Mouse (Mus musculus): ENCODE measurements at regions not wholly inside any gene's neighbourhood (a gene's known extent, or its start where the extent isn't known, plus 50 kb on each side); places are given as distances from the start of the nearest gene placed in this dataset.

GRCm38 (mm10) chr13:64594376-64594775 is 96.8 kb upstream of the Fam240b start:
- Histone ChIP-seq H3K4me1 (replicated peaks; ENCODE audit: low read depth, low read length) (no peaks in the 10 kb centered on the region), H3K27me3 (ENCODE audit: insufficient read depth, low read length) (no peaks in the 10 kb centered on the region), H3K4me3 (replicated peaks; ENCODE audit: low read length) (no peak overlapping the region), H3K36me3 (ENCODE audit: insufficient read depth, low read length) (no peaks in the 10 kb centered on the region), H3K9me3 (ENCODE audit: low read length) (no peaks in the 10 kb centered on the region)
- no peak for TF ChIP-seq CTCF (conservative IDR thresholded peaks at IDR 0.05; ENCODE audit: low read length)
- no peak for TF ChIP-seq POU5F1 (IDR thresholded peaks at IDR 0.05; ENCODE audit: borderline replicate concordance, low read length)
- TF ChIP-seq NANOG (IDR thresholded peaks at IDR 0.05; ENCODE audit: borderline replicate concordance, low read length) = no peak

GRCm38 (mm10) chr13:64573711-64574110 is 76.1 kb upstream of the Fam240b start:
- H3K4me1 ChIP-seq (replicated peaks; ENCODE audit: low read depth, low read length) = peaks cover 5% of the 10 kb centered on the region
- no peaks in the 10 kb centered on the region for H3K36me3 ChIP-seq (ENCODE audit: insufficient read depth, low read length)
- H3K4me3 ChIP-seq (replicated peaks; ENCODE audit: low read length) = no peak overlapping the region
- no peaks in the 10 kb centered on the region for H3K9me3 ChIP-seq (ENCODE audit: low read length)
- TF ChIP-seq POU5F1 (IDR thresholded peaks at IDR 0.05; ENCODE audit: borderline replicate concordance, low read length) = no peak
- TF ChIP-seq CTCF (conservative IDR thresholded peaks at IDR 0.05; ENCODE audit: low read length) = peak; percentile 23
- H3K27me3 ChIP-seq (ENCODE audit: insufficient read depth, low read length) = no peaks in the 10 kb centered on the region

GRCm38 (mm10) chr13:64568876-64569275 is 71.3 kb upstream of the Fam240b start:
- no peak overlapping the region for H3K4me3 ChIP-seq (replicated peaks; ENCODE audit: low read length)
- no peaks in the 10 kb centered on the region for H3K36me3 ChIP-seq (ENCODE audit: insufficient read depth, low read length)
- peaks cover 29% of the 10 kb centered on the region for H3K4me1 ChIP-seq (replicated peaks; ENCODE audit: low read depth, low read length)
- H3K9me3 ChIP-seq (ENCODE audit: low read length) = peaks cover 13% of the 10 kb centered on the region
- no peak for TF ChIP-seq CTCF (conservative IDR thresholded peaks at IDR 0.05; ENCODE audit: low read length)
- no peak; the same call in 1 of the 2 replicates for TF ChIP-seq NANOG (IDR thresholded peaks at IDR 0.05; ENCODE audit: borderline replicate concordance, low read length)
- no peak for TF ChIP-seq POU5F1 (IDR thresholded peaks at IDR 0.05; ENCODE audit: borderline replicate concordance, low read length)
- H3K27me3 ChIP-seq (ENCODE audit: insufficient read depth, low read length) = no peaks in the 10 kb centered on the region

- H3K4me1 ChIP-seq (replicated peaks; ENCODE audit: low read depth, low read length) = peaks cover 29% of the 10 kb centered on the region
- H3K4me3 ChIP-seq (replicated peaks; ENCODE audit: low read length) = no peak overlapping the region
- no peak for TF ChIP-seq POU5F1 (IDR thresholded peaks at IDR 0.05; ENCODE audit: borderline replicate concordance, low read length)
- no peak for TF ChIP-seq CTCF (conservative IDR thresholded peaks at IDR 0.05; ENCODE audit: low read length)
- no peak for TF ChIP-seq NANOG (IDR thresholded peaks at IDR 0.05; ENCODE audit: borderline replicate concordance, low read length)
- no peaks in the 10 kb centered on the region for H3K27me3 ChIP-seq (ENCODE audit: insufficient read depth, low read length)
- H3K9me3 ChIP-seq (ENCODE audit: low read length) = peaks cover 25% of the 10 kb centered on the region
- no peaks in the 10 kb centered on the region for H3K36me3 ChIP-seq (ENCODE audit: insufficient read depth, low read length)
Measured at GRCm38 (mm10) chr13:64566966-64567708, 69.5 kb upstream of the Fam240b start.

- TF ChIP-seq CTCF (conservative IDR thresholded peaks at IDR 0.05; ENCODE audit: low read length) (no peak), POU5F1 (IDR thresholded peaks at IDR 0.05; ENCODE audit: borderline replicate concordance, low read length) (peak; percentile 85; the same call in 1 of the 2 replicates), NANOG (IDR thresholded peaks at IDR 0.05; ENCODE audit: borderline replicate concordance, low read length) (peak; percentile 76)
- peaks cover 29% of the 10 kb centered on the region for H3K4me1 ChIP-seq (replicated peaks; ENCODE audit: low read depth, low read length)
- no peaks in the 10 kb centered on the region for H3K36me3 ChIP-seq (ENCODE audit: insufficient read depth, low read length)
- peaks cover 26% of the 10 kb centered on the region for H3K9me3 ChIP-seq (ENCODE audit: low read length)
- H3K27me3 ChIP-seq (ENCODE audit: insufficient read depth, low read length) = no peaks in the 10 kb centered on the region
- H3K4me3 ChIP-seq (replicated peaks; ENCODE audit: low read length) = no peak overlapping the region
Measured at GRCm38 (mm10) chr13:64565791-64566190, 68.2 kb upstream of the Fam240b start.

All from E14TG2a.4 (cell line).